Mouse (Mus musculus): ENCODE measurements at regions not wholly inside any gene's neighbourhood (a gene's known extent, or its start where the extent isn't known, plus 50 kb on each side); places are given as distances from the start of the nearest gene placed in this dataset.

GRCm38 (mm10) chr4:55134339-55134738 is 189.5 kb downstream of the Zfp462 start:
- no peak for DNase-seq (ENCODE audit: extremely low spot score, low read depth, low spot score)

- no peak for DNase-seq (ENCODE audit: extremely low spot score, low read depth, low spot score)
These were observed 189.9 kb downstream of the Zfp462 start for GRCm38 (mm10) chr4:55134791-55135190.

- DNase-seq (ENCODE audit: extremely low spot score, low read depth, low spot score): no peak
These were observed 191.4 kb downstream of the Zfp462 start for GRCm38 (mm10) chr4:55136283-55136682.

- DNase-seq (ENCODE audit: extremely low spot score, low read depth, low spot score): no peak
These were observed 193.0 kb downstream of the Zfp462 start for GRCm38 (mm10) chr4:55137781-55138394.

GRCm38 (mm10) chr4:55141317-55141716 is 196.5 kb downstream of the Zfp462 start:
- no peak for DNase-seq (ENCODE audit: extremely low spot score, low read depth, low spot score)

- no peak for DNase-seq (ENCODE audit: extremely low spot score, low read depth, low spot score)
These were observed 197.3 kb downstream of the Zfp462 start for GRCm38 (mm10) chr4:55141923-55142732.

- no peak for DNase-seq (ENCODE audit: extremely low spot score, low read depth, low spot score)
These were observed 198.6 kb downstream of the Zfp462 start for GRCm38 (mm10) chr4:55143400-55143799.

- DNase-seq (ENCODE audit: extremely low spot score, low read depth, low spot score): no peak
These were observed 200.1 kb downstream of the Zfp462 start for GRCm38 (mm10) chr4:55144995-55145394.

GRCm38 (mm10) chr4:55145968-55146367 is 201.1 kb downstream of the Zfp462 start:
- DNase-seq (ENCODE audit: extremely low spot score, low read depth, low spot score): peak; percentile 10

- no peak for DNase-seq (ENCODE audit: extremely low spot score, low read depth, low spot score)
These were observed 201.5 kb upstream of the Rad23b start for GRCm38 (mm10) chr4:55148380-55148779.

- DNase-seq (ENCODE audit: extremely low spot score, low read depth, low spot score): no peak
These were observed 195.3 kb upstream of the Rad23b start for GRCm38 (mm10) chr4:55154556-55154955.

- no peak for DNase-seq (ENCODE audit: extremely low spot score, low read depth, low spot score)
These were observed 191.6 kb upstream of the Rad23b start for GRCm38 (mm10) chr4:55158166-55158739.

GRCm38 (mm10) chr4:55166266-55166665 is 183.6 kb upstream of the Rad23b start:
- no peak for DNase-seq (ENCODE audit: extremely low spot score, low read depth, low spot score)

- no peak for DNase-seq (ENCODE audit: extremely low spot score, low read depth, low spot score)
These were observed 180.8 kb upstream of the Rad23b start for GRCm38 (mm10) chr4:55169063-55169462.

GRCm38 (mm10) chr4:55172334-55172891 is 177.4 kb upstream of the Rad23b start:
- no peak for DNase-seq (ENCODE audit: extremely low spot score, low read depth, low spot score)

GRCm38 (mm10) chr4:55176026-55176425 is 173.8 kb upstream of the Rad23b start:
- no peak for DNase-seq (ENCODE audit: extremely low spot score, low read depth, low spot score)

- no peak for DNase-seq (ENCODE audit: extremely low spot score, low read depth, low spot score)
These were observed 170.4 kb upstream of the Rad23b start for GRCm38 (mm10) chr4:55179456-55179855.

- DNase-seq (ENCODE audit: extremely low spot score, low read depth, low spot score): no peak
These were observed 166.3 kb upstream of the Rad23b start for GRCm38 (mm10) chr4:55183519-55183918.

GRCm38 (mm10) chr4:55188716-55189115 is 161.1 kb upstream of the Rad23b start:
- no peak for DNase-seq (ENCODE audit: extremely low spot score, low read depth, low spot score)

- no peak for DNase-seq (ENCODE audit: extremely low spot score, low read depth, low spot score)
These were observed 159.3 kb upstream of the Rad23b start for GRCm38 (mm10) chr4:55190586-55190985.

GRCm38 (mm10) chr4:55194061-55194460 is 155.8 kb upstream of the Rad23b start:
- DNase-seq (ENCODE audit: extremely low spot score, low read depth, low spot score): no peak

- no peak for DNase-seq (ENCODE audit: extremely low spot score, low read depth, low spot score)
These were observed 155.3 kb upstream of the Rad23b start for GRCm38 (mm10) chr4:55194552-55194951.
